Mouse (Mus musculus) kidney, postnatal 0 days (tissue): ENCODE results near the gene D930048N14Rik. TPM values are rescaled to one million over a fixed set of nuclear protein-coding genes. Genes with fewer than 3 reads are reported as not detected.

Experiments
- ATAC-seq: fragments of 200-750 bp; cut with Nextera tagmentation; replicated peaks from 2 replicates; pipeline ENCODE4 v1.8.0; 2017; ENCODE audit warnings: low read depth, moderate number of reproducible peaks, moderate TSS enrichment, moderate library complexity; ENCODE audit not compliant: low FRiP score
- DNase-seq: peaks from one replicate; pipeline ENCODE4 v3.0.0-alpha.2; 2016; ENCODE audit warnings: low spot score
- H3K27ac ChIP-seq: fragments of 300-500 bp; sonication (generic); 2 replicates; pipeline ENCODE4 v1.5.1; 2014; ENCODE audit warnings: mild to moderate bottlenecking
- H3K27me3 ChIP-seq: fragments of 300-500 bp; sonication (generic); 2 replicates; pipeline ENCODE4 v1.6.1; 2014; ENCODE audit warnings: low read length, mixed read lengths; ENCODE audit not compliant: insufficient read depth
- H3K36me3 ChIP-seq: fragments of 300-500 bp; sonication (generic); 2 replicates; pipeline ENCODE4 v1.6.1; 2014; ENCODE audit warnings: low read length, mixed read lengths; ENCODE audit not compliant: insufficient read depth
- H3K4me1 ChIP-seq: fragments of 300-500 bp; sonication (generic); replicated peaks from 2 replicates; pipeline ENCODE4 v1.6.1; 2014; ENCODE audit warnings: antibody characterized with exemption, low read length, mixed read lengths; ENCODE audit not compliant: insufficient read depth
- H3K4me2 ChIP-seq: fragments of 300-500 bp; sonication (generic); 2 replicates; pipeline ENCODE4 v1.6.1; 2014; ENCODE audit warnings: mild to moderate bottlenecking, low read length, moderate library complexity, mixed read lengths
- H3K4me3 ChIP-seq: fragments of 300-500 bp; sonication (generic); replicated peaks from 2 replicates; pipeline ENCODE4 v1.5.1; 2014; ENCODE audit warnings: low read depth, low read length
- H3K9ac ChIP-seq: fragments of 300-500 bp; sonication (generic); 2 replicates; pipeline ENCODE4 v1.6.1; 2014; ENCODE audit warnings: low read depth, low read length
- H3K9me3 ChIP-seq: fragments of 300-500 bp; sonication (generic); replicated peaks from 2 replicates; pipeline ENCODE4 v1.6.1; 2016; ENCODE audit warnings: low read length, inconsistent platforms, mixed read lengths
- CTCF ChIP-seq: IDR thresholded peaks from 2 replicates; pipeline ENCODE4 v1.5.1; 2016; ENCODE audit warnings: antibody characterized with exemption, low read depth, mild to moderate bottlenecking, moderate library complexity
- WGBS: fragments of 180-500 bp; shearing (Covaris S2); extraction: QIAGEN DNeasy Blood & Tissue Kit; methylation state at CpG from one replicate; pipeline ENCODE4 v1.1.7; 2014; 5-methylcytosine and 5-hydroxymethylcytosine counted together
- polyA plus RNA-seq: library from polyadenylated mRNA; unstranded; fragments of >200 nt; fragmentation: Nextera tagmentation; extraction: Ambion mirVana; gene quantifications from 2 replicates; pipeline ENCODE4 v1.2.1, GENCODE M21; 2015

D930048N14Rik gene
- polyA plus RNA-seq = 1.9 and 2.0 TPM in 2 replicates

DNA sequence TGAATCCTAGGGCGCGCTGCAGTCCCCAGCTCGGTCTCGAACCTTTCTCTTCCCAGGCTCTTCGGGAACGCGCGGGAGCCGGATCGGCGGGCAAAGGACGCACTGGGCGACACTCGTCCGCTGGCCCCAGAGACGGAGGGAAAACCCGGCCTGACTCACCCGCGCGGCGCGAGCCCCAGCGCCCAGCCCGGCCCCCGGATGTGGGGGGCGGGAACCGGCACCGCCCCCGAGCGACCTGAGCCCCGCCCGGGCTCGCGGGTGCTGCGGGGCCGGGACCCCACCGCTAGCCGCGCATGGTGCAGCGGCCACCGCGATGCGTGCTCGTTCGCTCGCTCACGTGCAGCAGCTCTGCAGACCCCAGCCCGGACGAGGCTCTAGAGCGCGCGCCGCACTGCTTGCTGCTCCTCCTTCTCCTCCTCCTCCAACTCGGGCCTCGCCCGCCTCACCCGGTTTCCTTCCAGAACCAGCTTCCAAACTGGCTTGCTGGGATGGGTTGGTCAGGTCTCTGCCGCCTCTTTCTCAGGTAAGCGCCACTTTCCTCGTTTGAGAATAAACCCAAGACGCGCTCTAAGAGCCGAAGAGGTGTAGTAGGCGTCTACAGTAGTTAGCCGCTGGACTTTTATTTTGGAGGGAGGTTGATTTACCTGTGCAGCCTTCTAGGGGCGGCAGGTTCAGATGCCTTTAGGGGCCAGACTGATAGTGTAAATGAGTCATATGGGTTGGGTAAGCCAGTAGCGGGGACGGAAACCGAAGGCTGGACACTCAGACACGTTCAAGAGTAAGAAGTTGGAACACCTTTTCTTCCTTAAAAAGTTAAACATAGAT lies at the start of gene D930048N14Rik, which contains the start of gene N4bp3:
D930048N14Rik (plus strand) TSS at position 264 of the 825 bp plus-strand sequence.
N4bp3 (minus strand) TSS at position 152 of the 825 bp plus-strand sequence.
- peak within 1 kb of the TSS; percentile 79 for H3K4me2 ChIP-seq
- no peak for TF ChIP-seq CTCF
- no peaks in the 10 kb centered on the region for H3K27me3 ChIP-seq
- WGBS = 2% methylated on average over 60 of the region's 70 CpGs
- peaks cover 11% of the 10 kb centered on the region; the same call in 1 of the 2 replicates for H3K4me1 ChIP-seq
- ATAC-seq = peak; percentile 71
- peak; percentile 68 for DNase-seq
- peak within 1 kb of the TSS; percentile 58 for H3K4me3 ChIP-seq
- H3K9me3 ChIP-seq = no peaks in the 10 kb centered on the region
- H3K36me3 ChIP-seq = no peaks in the 10 kb centered on the region
- peak within 1 kb of the TSS; percentile 85 for H3K27ac ChIP-seq
- peak within 1 kb of the TSS; percentile 76 for H3K9ac ChIP-seq

DNA sequence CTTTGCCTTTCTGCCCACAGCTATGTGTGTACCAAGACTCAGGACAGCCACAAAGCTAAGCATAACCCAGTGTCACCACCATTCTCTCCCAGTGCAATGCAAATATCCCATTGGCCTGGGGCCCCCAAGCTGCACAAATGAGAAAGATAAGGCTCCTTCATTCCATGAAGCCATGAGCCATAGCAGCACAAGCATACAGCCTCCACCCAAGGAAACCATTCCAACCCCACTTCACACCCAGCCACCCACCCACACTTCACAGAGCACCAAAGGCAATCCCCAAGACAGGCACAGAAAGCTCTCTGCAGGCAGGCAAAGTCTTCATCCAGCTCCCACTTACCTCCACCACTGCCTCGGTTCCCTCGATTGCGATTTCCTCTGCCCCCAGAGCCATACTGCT lies 48.5 kb upstream of the D930048N14Rik start:
- 88% methylated on average over 3 of the region's 3 CpGs for WGBS
- DNase-seq (no peak), ATAC-seq (no peak)
- Histone ChIP-seq H3K9ac (no peak overlapping the region), H3K9me3 (no peaks in the 10 kb centered on the region), H3K36me3 (peaks cover 73% of the 10 kb centered on the region), H3K4me2 (no peak overlapping the region), H3K4me1 (no peaks in the 10 kb centered on the region; the same call in 1 of the 2 replicates), H3K4me3 (no peak overlapping the region), H3K27me3 (no peaks in the 10 kb centered on the region), H3K27ac (no peak overlapping the region)
- TF ChIP-seq CTCF = no peak

DNA sequence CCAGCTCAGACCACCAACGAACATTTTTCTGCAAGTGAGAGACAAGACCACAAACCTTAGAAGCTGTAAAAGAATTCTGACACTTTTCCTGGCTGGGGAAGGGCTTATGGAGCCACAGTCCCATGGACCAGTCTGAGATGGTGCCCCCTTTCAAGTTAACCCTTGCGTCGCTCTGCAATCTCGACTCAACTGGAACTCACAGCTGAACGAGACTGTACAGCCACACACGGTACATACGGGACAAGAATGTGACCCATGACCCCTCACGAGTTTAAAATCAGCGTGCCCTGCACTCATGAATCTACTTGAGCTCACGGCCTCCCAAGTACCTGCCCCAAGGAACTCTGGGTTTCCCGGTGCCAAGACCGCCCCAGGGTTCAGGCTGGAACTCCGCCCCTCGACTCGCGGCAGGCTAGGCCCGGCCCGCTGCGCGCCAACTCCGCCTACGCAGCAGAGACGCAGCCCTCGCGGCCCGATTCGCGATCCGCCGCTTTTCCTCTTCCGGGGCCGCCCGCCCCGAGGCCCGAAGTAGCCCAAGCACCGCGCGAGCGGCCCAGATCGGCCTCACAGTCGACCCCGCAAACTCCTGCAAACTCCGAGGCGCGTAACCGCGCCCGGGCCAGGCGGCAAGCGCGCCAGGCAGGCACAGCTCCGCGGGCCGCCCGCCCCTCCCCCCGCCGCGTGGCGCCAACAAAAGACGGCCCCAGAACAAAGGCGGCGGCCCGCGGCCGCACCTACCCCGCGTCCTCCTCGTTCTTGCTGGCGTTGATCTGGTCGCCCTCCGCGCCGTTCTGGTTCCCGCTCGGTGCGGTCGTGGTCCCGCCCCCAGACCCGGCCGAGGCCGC lies 44.9 kb upstream of the D930048N14Rik start:
- peaks cover 38% of the 10 kb centered on the region for H3K36me3 ChIP-seq
- peak; percentile 95 for DNase-seq
- no peaks in the 10 kb centered on the region for H3K27me3 ChIP-seq
- peak overlapping the region; percentile 75 for H3K4me2 ChIP-seq
- H3K9ac ChIP-seq = peak overlapping the region; percentile 100
- peak overlapping the region; percentile 97 for H3K27ac ChIP-seq
- no peak for TF ChIP-seq CTCF
- H3K9me3 ChIP-seq = no peaks in the 10 kb centered on the region
- peak overlapping the region; percentile 99 for H3K4me3 ChIP-seq
- WGBS = under 1% methylated on average over 80 of the region's 81 CpGs
- ATAC-seq = peak; percentile 83
- no peaks in the 10 kb centered on the region; the same call in 1 of the 2 replicates for H3K4me1 ChIP-seq

DNA sequence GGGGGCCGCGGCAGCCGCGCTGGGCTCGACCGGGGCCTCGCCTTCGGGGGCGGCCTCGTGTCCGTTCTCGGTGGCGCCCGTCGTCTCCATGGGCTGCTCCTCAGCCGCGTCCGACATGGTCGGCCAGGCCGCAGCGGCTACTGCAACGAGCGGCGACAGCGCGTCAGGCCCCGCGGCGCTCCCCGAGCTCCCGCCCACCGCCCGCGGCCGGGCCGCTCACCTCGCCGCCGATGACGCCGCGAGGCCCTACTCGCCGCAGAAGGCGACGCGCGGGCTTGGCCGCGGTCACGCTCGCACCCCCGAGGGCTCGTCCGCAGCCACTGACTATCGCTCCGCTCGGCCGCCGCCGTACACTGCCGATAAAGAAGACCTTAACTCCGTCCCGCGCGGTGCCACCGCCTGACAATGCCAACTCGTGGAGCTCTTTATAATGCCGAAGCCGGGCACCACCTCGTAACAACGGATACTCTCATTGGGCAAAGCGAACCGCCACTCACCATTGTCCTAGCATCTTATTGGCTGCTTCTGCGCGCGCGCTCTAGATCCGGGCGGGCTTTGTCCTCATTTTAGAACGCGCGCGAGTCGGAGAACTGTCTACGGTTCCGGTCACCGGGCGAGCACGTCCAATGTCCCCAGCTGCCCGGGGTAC lies 44.2 kb upstream of the D930048N14Rik start, which contains the start of gene Hnrnpab:
Hnrnpab (minus strand) TSS at position 401 of the 649 bp plus-strand sequence.
- DNase-seq = peak; percentile 98
- Histone ChIP-seq H3K9ac (peak within 1 kb of the TSS; percentile 100), H3K4me3 (peak within 1 kb of the TSS; percentile 99), H3K27me3 (no peaks in the 10 kb centered on the region), H3K27ac (peak within 1 kb of the TSS; percentile 97), H3K4me1 (no peaks in the 10 kb centered on the region; the same call in 1 of the 2 replicates), H3K9me3 (no peaks in the 10 kb centered on the region), H3K36me3 (peaks cover 31% of the 10 kb centered on the region), H3K4me2 (peak within 1 kb of the TSS; percentile 75)
- peak; percentile 92 for ATAC-seq
- TF ChIP-seq CTCF = no peak
- WGBS = under 1% methylated on average over 83 of the region's 91 CpGs

DNA sequence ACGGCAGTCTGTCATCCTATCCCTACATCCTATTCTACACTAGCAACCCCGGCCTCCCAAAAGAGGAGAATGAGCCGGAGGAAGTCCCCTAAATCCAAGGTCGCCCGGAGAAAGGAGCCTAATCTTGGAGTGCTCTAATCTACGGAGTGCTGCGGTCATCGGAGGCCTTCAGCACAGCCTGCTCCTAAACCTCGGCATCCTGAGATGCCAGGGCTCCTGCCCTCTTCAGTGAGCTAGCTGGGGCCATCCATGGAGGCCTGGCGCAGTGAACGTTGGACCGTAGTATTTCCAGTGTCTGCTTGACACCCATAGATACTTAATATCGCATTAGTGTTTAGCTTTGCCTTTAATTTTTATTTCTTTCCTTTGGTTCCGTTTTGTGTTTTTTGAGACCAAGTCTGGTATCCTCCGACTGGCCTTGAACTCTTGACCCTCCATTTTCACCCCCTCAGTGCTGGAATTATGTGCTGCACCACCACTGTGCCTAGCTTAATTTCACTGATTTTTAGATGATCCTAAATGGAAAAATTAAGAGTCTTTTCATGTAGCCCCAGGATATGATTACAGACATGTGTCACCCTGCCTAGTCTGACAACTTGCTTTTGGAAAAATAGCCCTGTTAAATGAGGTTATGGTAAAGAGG lies 43.5 kb upstream of the D930048N14Rik start:
- no peak for TF ChIP-seq CTCF
- DNase-seq (no peak), ATAC-seq (peak; percentile 16)
- Histone ChIP-seq H3K4me1 (no peaks in the 10 kb centered on the region; the same call in 1 of the 2 replicates), H3K9me3 (no peaks in the 10 kb centered on the region), H3K27ac (peak overlapping the region; percentile 97), H3K9ac (peak overlapping the region; percentile 100), H3K36me3 (peaks cover 24% of the 10 kb centered on the region), H3K4me3 (peak overlapping the region; percentile 99), H3K27me3 (no peaks in the 10 kb centered on the region), H3K4me2 (peak overlapping the region; percentile 66)
- 4% methylated on average over 15 of the region's 15 CpGs for WGBS
